Mouse (Mus musculus) limb, embryonic 14.5 days (tissue): ENCODE data around the gene Scn4b. TPM values are rescaled to one million over a fixed set of nuclear protein-coding genes. Genes with fewer than 3 reads are reported as not detected.

ENCODE experiments used
- ATAC-seq: fragments of 200-750 bp; cut with Nextera tagmentation; 2 replicates; pipeline ENCODE4 v1.8.0; 2017; ENCODE audit warnings: low read depth, moderate number of reproducible peaks, moderate TSS enrichment; ENCODE audit not compliant: low FRiP score
- DNase-seq: peaks from one replicate; pipeline ENCODE4 v3.0.0-alpha.2; 2015; ENCODE audit warnings: low spot score
- H3K27ac ChIP-seq: fragments of 300-500 bp; sonication (generic); replicated peaks from 2 replicates; pipeline ENCODE4 v1.5.1; 2014; ENCODE audit warnings: low read depth, mild to moderate bottlenecking, low read length, moderate library complexity, mixed read lengths
- H3K27me3 ChIP-seq: fragments of 300-500 bp; sonication (generic); 2 replicates; pipeline ENCODE4 v1.6.1; 2014; ENCODE audit warnings: low read length, mixed read lengths; ENCODE audit not compliant: control insufficient read depth, insufficient read depth
- H3K36me3 ChIP-seq: fragments of 300-500 bp; sonication (generic); 2 replicates; pipeline ENCODE4 v1.6.1; 2014; ENCODE audit warnings: mild to moderate bottlenecking, low read length, moderate library complexity, mixed read lengths; ENCODE audit not compliant: control insufficient read depth, insufficient read depth
- H3K4me1 ChIP-seq: fragments of 300-500 bp; sonication (generic); 2 replicates; pipeline ENCODE4 v1.6.1; 2014; ENCODE audit warnings: antibody characterized with exemption, low read length, mixed read lengths; ENCODE audit not compliant: control insufficient read depth, insufficient read depth
- H3K4me2 ChIP-seq: fragments of 300-500 bp; sonication (generic); replicated peaks from 2 replicates; pipeline ENCODE4 v1.6.1; 2014; ENCODE audit warnings: low read depth, mild to moderate bottlenecking, low read length, moderate library complexity; ENCODE audit not compliant: severe bottlenecking
- H3K4me3 ChIP-seq: fragments of 300-500 bp; sonication (generic); replicated peaks from 2 replicates; pipeline ENCODE4 v1.5.1; 2014; ENCODE audit warnings: low read length
- H3K9ac ChIP-seq: fragments of 300-500 bp; sonication (generic); 2 replicates; pipeline ENCODE4 v1.6.1; 2014; ENCODE audit warnings: mild to moderate bottlenecking, low read depth, low read length, moderate library complexity; ENCODE audit not compliant: severe bottlenecking
- H3K9me3 ChIP-seq: fragments of 300-500 bp; sonication (generic); 2 replicates; pipeline ENCODE4 v1.6.1; 2016; ENCODE audit warnings: low read length; ENCODE audit not compliant: control insufficient read depth
- POLR2A ChIP-seq: fragments of 200-500 bp; IDR thresholded peaks from 2 replicates; pipeline ENCODE4 v1.8.0; 2012; ENCODE audit warnings: inconsistent platforms, mild to moderate bottlenecking, moderate library complexity, borderline replicate concordance; ENCODE audit not compliant: insufficient read depth, insufficient read length; ENCODE audit errors: extremely low read depth
- WGBS: fragments of 180-500 bp; shearing (Covaris S2); extraction: QIAGEN DNeasy Blood & Tissue Kit; methylation state at CpG from one replicate; pipeline ENCODE4 v1.1.7; 2014; 5-methylcytosine and 5-hydroxymethylcytosine counted together
- polyA plus RNA-seq, 2 experiments: library from polyadenylated mRNA; depleted of rRNA in 1 of 2; stranded (reverse) in 1 of 2; unstranded in 1 of 2; fragments of >200 nt; fragmentation: Nextera tagmentation in 1 of 2; extraction: Ambion mirVana in 1 of 2; gene quantifications; 2 replicates each; pipeline versions ENCODE4 v1.2.1 to v1.2.3; 2012 to 2014

Scn4b gene
- polyA plus RNA-seq, 2 experiments = 0.04 to 0.14 TPM

GRCm38 (mm10) chr9:45126941-45127340 lies 11.3 kb upstream of the Scn4b start:
- H3K4me3 ChIP-seq = no peak overlapping the region
- no peak overlapping the region for H3K27ac ChIP-seq
- WGBS = 68% methylated on average over 7 of the region's 7 CpGs
- no peaks in the 10 kb centered on the region for H3K27me3 ChIP-seq
- ATAC-seq (no peak), DNase-seq (no peak)
- H3K36me3 ChIP-seq = peaks cover 15% of the 10 kb centered on the region
- no peak overlapping the region for H3K4me2 ChIP-seq
- no peaks in the 10 kb centered on the region for H3K9me3 ChIP-seq
- TF ChIP-seq POLR2A = no peak
- no peak overlapping the region for H3K9ac ChIP-seq
- peaks cover 7% of the 10 kb centered on the region for H3K4me1 ChIP-seq

GRCm38 (mm10) chr9:45130119-45130518 lies 8.1 kb upstream of the Scn4b start:
- Histone ChIP-seq H3K27me3 (no peaks in the 10 kb centered on the region), H3K27ac (no peak overlapping the region), H3K4me1 (no peaks in the 10 kb centered on the region), H3K4me3 (no peak overlapping the region), H3K9me3 (no peaks in the 10 kb centered on the region), H3K4me2 (no peak overlapping the region), H3K9ac (no peak overlapping the region), H3K36me3 (peaks cover 15% of the 10 kb centered on the region)
- 77% methylated on average over 3 of the region's 3 CpGs for WGBS
- no peak for TF ChIP-seq POLR2A
- ATAC-seq (no peak), DNase-seq (no peak)

GRCm38 (mm10) chr9:45133484-45134310 lies 4.5 kb upstream of the Scn4b start:
- TF ChIP-seq POLR2A = no peak
- no peak overlapping the region for H3K4me2 ChIP-seq
- peaks cover 20% of the 10 kb centered on the region for H3K27me3 ChIP-seq
- peaks cover 4% of the 10 kb centered on the region; the same call in 1 of the 2 replicates for H3K4me1 ChIP-seq
- no peak for ATAC-seq
- H3K9me3 ChIP-seq = no peaks in the 10 kb centered on the region
- peak; percentile 47 for DNase-seq
- WGBS = 32% methylated on average over 5 of the region's 5 CpGs
- no peaks in the 10 kb centered on the region for H3K36me3 ChIP-seq
- no peak overlapping the region for H3K4me3 ChIP-seq
- H3K9ac ChIP-seq = no peak overlapping the region
- no peak overlapping the region for H3K27ac ChIP-seq

DNA sequence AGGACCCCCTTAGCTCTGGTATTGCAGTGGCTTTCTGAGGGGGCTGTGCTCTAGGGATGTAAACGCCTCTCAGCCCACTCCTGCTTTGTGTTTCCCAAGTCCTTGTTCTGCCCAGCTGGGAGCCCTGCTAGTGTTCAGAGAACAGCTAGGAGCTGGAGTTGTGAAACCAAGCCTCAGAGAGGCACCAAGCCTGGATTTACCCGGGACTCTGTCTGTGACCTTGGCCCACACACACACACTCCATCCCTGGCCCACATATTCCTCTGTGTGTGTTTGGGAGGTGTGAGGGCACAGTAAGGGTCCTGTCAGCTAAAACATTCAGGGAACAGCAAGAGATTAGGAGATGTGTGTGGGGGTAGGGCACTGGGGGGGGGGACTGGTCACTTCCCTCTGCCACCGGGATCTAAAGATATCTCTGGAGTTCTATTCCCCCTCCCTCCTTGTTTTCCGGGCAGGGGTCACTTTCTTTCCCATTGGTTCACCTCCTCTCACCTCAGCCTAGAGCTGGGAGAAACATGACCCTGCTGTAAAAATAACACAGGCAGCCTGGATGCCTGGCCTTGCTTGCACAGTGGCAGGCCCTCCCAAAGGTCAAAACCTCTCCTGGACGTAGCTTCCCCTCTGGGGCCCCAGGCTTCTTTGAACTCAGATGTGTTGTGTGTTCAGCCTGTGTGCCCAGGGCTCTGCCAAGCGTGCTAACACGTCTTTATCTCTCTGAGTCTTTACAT lies 1.6 kb upstream of the Scn4b start:
- Histone ChIP-seq H3K4me2 (no peak overlapping the region), H3K9ac (no peak overlapping the region), H3K4me3 (no peak overlapping the region), H3K4me1 (peaks cover 9% of the 10 kb centered on the region), H3K36me3 (no peaks in the 10 kb centered on the region), H3K27me3 (peaks cover 28% of the 10 kb centered on the region), H3K9me3 (no peaks in the 10 kb centered on the region), H3K27ac (no peak overlapping the region)
- WGBS = 6% methylated on average over 7 of the region's 7 CpGs
- no peak for DNase-seq
- TF ChIP-seq POLR2A = no peak
- no peak for ATAC-seq

DNA sequence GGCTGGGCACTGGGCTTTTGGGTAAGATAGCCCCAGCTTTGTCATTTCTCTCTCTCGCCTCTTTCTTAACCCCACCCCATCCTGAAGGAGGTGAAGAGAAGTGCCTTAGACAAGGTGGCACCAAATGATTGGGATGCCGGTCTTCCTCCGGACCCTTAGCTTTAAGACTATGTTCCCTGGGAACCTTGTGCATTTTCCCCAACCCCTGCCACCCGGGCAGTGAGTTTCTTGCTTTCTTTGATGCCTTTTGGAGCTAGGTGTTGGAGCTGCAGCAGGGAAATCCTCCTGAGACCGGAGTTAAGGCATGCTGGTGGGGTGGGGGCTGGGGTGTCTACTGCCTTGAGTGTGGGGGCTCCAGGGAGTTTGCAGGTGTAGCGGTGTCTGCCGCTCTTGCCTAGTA lies 887 bp downstream of the Scn4b start:
- ATAC-seq (no peak), DNase-seq (no peak)
- Histone ChIP-seq H3K4me3 (peak overlapping the region; percentile 54), H3K27me3 (peaks cover 28% of the 10 kb centered on the region), H3K36me3 (no peaks in the 10 kb centered on the region), H3K9ac (peak overlapping the region; percentile 49; the same call in 1 of the 2 replicates), H3K4me1 (peaks cover 9% of the 10 kb centered on the region), H3K4me2 (peak overlapping the region; percentile 98), H3K9me3 (no peaks in the 10 kb centered on the region), H3K27ac (no peak overlapping the region)
- whole genome bisulfite sequencing = 0% methylated on average over 7 of the region's 7 CpGs
- no peak for TF ChIP-seq POLR2A
